Mouse (Mus musculus) yolk sac, embryonic 10.5 days (tissue): Measurements from ENCODE around the gene Gtf2i.

Source experiments
- DNase-seq: peaks from one replicate; pipeline ENCODE4 v3.0.0-alpha.2; 2017; ENCODE audit warnings: low spot score

Gene Gtf2i

GRCm38 (mm10) chr5:134209931-134210554, 104.5 kb downstream of the Gtf2i start:
- DNase-seq: peak; percentile 82

- DNase-seq: no peak
Measured at GRCm38 (mm10) chr5:134206721-134207120, 107.8 kb downstream of the Gtf2i start.

- no peak for DNase-seq
Measured at GRCm38 (mm10) chr5:134193664-134194063, 120.9 kb downstream of the Gtf2i start.

GRCm38 (mm10) chr5:134188571-134188970, 126.0 kb downstream of the Gtf2i start:
- no peak for DNase-seq
